Mouse (Mus musculus): ENCODE measurements around the gene Olfr555. TPM values are rescaled to one million over a fixed set of nuclear protein-coding genes. Genes with fewer than 3 reads are reported as not detected.

Olfr555 gene
- polyA plus RNA-seq, 1 experiment from 2014 or later, result not detected

DNA sequence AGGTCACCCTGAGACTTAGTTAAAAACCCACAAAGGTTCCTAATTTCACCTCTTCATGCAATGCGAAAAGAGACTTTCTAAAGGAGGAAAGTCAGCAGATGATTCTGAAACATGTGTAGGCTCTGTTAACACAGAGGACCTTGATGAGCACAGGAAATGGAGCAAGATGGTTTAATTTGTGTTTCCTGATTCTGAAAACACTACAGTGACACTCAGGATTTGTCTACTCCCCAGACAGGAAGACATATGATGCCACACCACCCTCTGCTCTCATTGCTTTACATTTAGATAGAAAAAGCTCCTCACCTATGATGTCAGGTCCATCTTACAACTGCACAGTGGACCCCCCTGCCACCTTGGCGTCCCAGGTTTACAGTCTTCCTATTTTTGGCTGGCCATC lies 17.6 kb downstream of the Olfr555 start:
- H3K36me3 ChIP-seq (ENCODE audit: control insufficient read depth, insufficient read depth, low read length), result no peaks in the 10 kb centered on the region
- no peak overlapping the region for H3K27ac ChIP-seq (ENCODE audit: low read depth, low read length)
- ATAC-seq (ENCODE audit: low FRiP score, low TSS enrichment), result no peak
- no peaks in the 10 kb centered on the region for H3K4me1 ChIP-seq (ENCODE audit: control insufficient read depth, insufficient read depth, low read length)
- no peak overlapping the region for H3K4me3 ChIP-seq (ENCODE audit: low read length)
- H3K9ac ChIP-seq (ENCODE audit: low read depth, low read length), result no peak overlapping the region
- no peak overlapping the region for H3K4me2 ChIP-seq (replicated peaks; ENCODE audit: low read depth, low read length)
- no peaks in the 10 kb centered on the region for H3K9me3 ChIP-seq (ENCODE audit: control insufficient read depth, low read length)
- 88% methylated on average over 2 of the region's 2 CpGs for WGBS
- no peaks in the 10 kb centered on the region for H3K27me3 ChIP-seq (ENCODE audit: control insufficient read depth, insufficient read depth, low read length)

DNA sequence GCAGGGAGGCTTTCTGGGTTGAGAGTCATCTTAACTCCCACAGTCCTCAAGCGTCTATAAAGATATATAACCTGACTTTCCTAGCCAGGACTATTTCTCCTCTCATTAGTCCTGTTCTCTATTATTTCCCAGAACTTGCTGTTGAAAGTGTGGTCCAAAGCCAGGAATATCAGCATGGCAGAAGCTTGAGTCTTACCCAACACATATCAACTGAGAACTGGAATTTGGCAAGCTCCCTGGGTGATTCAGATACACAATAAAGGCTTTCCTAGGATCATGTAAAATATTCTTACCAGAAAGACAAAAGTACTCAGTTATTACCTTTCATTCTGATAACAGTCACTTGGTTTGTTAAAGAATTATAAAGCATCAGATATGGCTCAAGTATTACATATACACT lies 23.3 kb downstream of the Olfr555 start:
- H3K4me2 ChIP-seq (replicated peaks; ENCODE audit: low read depth, low read length), result no peak overlapping the region
- H3K27ac ChIP-seq (ENCODE audit: low read depth, low read length), result no peak overlapping the region
- no peaks in the 10 kb centered on the region; the same call in 1 of the 2 replicates for H3K36me3 ChIP-seq (ENCODE audit: control insufficient read depth, insufficient read depth, low read length)
- no peak for ATAC-seq (ENCODE audit: low FRiP score, low TSS enrichment)
- H3K27me3 ChIP-seq (ENCODE audit: control insufficient read depth, insufficient read depth, low read length), result no peaks in the 10 kb centered on the region
- H3K9me3 ChIP-seq (ENCODE audit: control insufficient read depth, low read length), result no peaks in the 10 kb centered on the region
- H3K9ac ChIP-seq (ENCODE audit: low read depth, low read length), result no peak overlapping the region
- H3K4me3 ChIP-seq (ENCODE audit: low read length), result no peak overlapping the region
- no peaks in the 10 kb centered on the region for H3K4me1 ChIP-seq (ENCODE audit: control insufficient read depth, insufficient read depth, low read length)
- 83% methylated on average over 1 of the region's 1 CpGs for WGBS

DNA sequence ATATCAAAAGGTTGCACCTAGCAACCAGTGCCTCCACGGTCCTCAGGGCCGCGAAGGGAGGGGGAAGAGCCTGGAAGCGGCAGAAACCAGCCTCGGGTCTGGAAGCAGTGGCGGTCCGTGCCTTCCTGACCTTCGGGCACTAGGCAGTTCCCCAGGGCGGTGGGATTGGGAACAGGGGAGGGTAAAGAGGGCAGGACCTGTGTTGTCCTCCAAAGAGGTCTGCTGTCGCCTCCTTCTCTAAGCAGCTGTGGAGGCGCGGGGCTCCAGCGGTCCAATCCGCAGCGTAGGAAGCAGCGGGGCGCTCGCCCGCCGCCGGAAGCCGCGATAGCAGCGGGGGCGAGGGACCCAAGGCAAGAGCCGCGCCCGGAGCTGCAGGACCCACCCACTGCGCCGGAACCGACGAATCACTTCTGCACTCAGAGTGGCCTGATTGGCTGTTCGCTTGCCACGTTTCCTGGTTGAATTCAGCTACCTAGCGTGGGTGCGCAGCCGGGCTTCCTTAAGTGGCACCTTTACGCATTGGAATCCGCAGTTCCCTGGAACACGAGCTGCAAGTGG lies 28.4 kb downstream of the Olfr555 start, which contains the start of gene Trim68:
Gene Trim68 (minus strand): TSS at position 384 of the 558 bp plus-strand sequence.
- Histone ChIP-seq H3K27ac (ENCODE audit: low read depth, low read length) (no peak within 1 kb of the TSS), H3K4me3 (ENCODE audit: low read length) (peak within 1 kb of the TSS; percentile 64), H3K9ac (ENCODE audit: low read depth, low read length) (peak within 1 kb of the TSS; percentile 76), H3K27me3 (ENCODE audit: control insufficient read depth, insufficient read depth, low read length) (no peaks in the 10 kb centered on the region), H3K4me2 (replicated peaks; ENCODE audit: low read depth, low read length) (peak within 1 kb of the TSS; percentile 56), H3K4me1 (ENCODE audit: control insufficient read depth, insufficient read depth, low read length) (no peaks in the 10 kb centered on the region), H3K9me3 (ENCODE audit: control insufficient read depth, low read length) (no peaks in the 10 kb centered on the region), H3K36me3 (ENCODE audit: control insufficient read depth, insufficient read depth, low read length) (no peaks in the 10 kb centered on the region; the same call in 1 of the 2 replicates)
- under 1% methylated on average over 40 of the region's 40 CpGs for WGBS
- peak; percentile 100 for ATAC-seq (ENCODE audit: low FRiP score, low TSS enrichment)

DNA sequence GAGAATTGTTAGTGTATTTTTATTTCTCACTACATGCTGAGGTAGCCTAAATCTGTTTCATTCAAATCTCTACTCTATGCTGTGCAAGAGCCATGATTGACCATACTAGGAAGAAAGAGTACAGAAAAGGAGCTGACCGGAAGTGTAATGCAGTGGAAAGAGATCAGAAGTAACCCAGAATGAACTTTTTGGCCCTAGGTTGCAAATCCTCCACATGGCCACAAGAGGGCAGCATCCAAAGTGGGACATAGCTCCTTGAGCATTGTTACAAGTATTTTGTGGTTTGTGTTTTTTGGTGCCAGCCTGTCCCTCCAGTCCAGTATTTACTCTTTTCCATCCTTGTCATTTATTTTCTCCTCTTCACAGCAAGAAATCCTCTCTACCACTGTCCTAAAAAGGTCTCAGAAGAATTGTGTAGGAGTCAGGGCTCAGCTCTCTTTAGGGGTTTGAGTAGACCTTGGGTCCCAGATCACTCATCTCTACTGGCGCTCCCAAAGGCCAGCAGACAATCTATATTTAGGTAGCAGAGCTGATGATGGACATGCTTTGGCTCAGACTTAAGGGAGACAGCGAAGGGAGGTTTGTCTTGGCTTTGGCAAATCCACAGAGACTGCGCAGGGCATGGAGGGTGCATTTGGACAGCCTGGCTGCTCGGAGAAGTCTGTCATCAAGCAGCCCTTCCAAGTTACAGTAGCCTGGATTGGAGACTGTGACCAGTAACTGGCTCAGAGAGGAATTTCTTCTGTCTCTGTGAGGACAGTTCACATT lies 36.9 kb downstream of the Olfr555 start, which contains the start of gene Olfr557:
Gene Olfr557 (plus strand): TSS at position 553 of the 768 bp plus-strand sequence.
- Histone ChIP-seq H3K4me2 (replicated peaks; ENCODE audit: low read depth, low read length) (no peak within 1 kb of the TSS), H3K4me3 (ENCODE audit: low read length) (no peak within 1 kb of the TSS), H3K9me3 (ENCODE audit: control insufficient read depth, low read length) (no peaks in the 10 kb centered on the region; the same call in 1 of the 2 replicates), H3K9ac (ENCODE audit: low read depth, low read length) (no peak within 1 kb of the TSS), H3K4me1 (ENCODE audit: control insufficient read depth, insufficient read depth, low read length) (no peaks in the 10 kb centered on the region), H3K27ac (ENCODE audit: low read depth, low read length) (no peak within 1 kb of the TSS), H3K36me3 (ENCODE audit: control insufficient read depth, insufficient read depth, low read length) (no peaks in the 10 kb centered on the region), H3K27me3 (ENCODE audit: control insufficient read depth, insufficient read depth, low read length) (no peaks in the 10 kb centered on the region)
- no peak for ATAC-seq (ENCODE audit: low FRiP score, low TSS enrichment)
- 77% methylated on average over 5 of the region's 5 CpGs for WGBS

DNA sequence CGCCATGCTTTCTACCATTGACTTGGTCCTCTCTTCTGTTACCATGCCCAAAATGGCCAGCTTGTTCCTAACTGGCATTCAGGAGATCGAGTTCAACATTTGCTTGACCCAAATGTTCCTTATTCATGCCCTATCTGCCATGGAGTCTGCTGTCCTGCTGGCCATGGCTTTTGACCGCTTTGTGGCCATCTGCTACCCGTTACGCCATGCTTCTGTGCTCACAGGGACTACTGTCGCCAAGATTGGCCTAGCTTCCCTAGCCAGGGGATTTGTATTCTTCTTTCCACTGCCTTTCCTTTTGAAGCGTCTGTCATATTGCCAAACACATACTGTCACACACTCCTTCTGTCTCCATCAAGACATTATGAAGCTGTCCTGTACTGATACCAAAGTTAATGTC lies 39.8 kb downstream of the Olfr555 start:
- WGBS, result 88% methylated on average over 7 of the region's 7 CpGs
- Histone ChIP-seq H3K9me3 (ENCODE audit: control insufficient read depth, low read length) (no peaks in the 10 kb centered on the region), H3K27me3 (ENCODE audit: control insufficient read depth, insufficient read depth, low read length) (no peaks in the 10 kb centered on the region), H3K36me3 (ENCODE audit: control insufficient read depth, insufficient read depth, low read length) (no peaks in the 10 kb centered on the region), H3K4me3 (ENCODE audit: low read length) (no peak overlapping the region), H3K27ac (ENCODE audit: low read depth, low read length) (no peak overlapping the region), H3K4me2 (replicated peaks; ENCODE audit: low read depth, low read length) (no peak overlapping the region), H3K9ac (ENCODE audit: low read depth, low read length) (no peak overlapping the region), H3K4me1 (ENCODE audit: control insufficient read depth, insufficient read depth, low read length) (no peaks in the 10 kb centered on the region)
- no peak for ATAC-seq (ENCODE audit: low FRiP score, low TSS enrichment)

DNA sequence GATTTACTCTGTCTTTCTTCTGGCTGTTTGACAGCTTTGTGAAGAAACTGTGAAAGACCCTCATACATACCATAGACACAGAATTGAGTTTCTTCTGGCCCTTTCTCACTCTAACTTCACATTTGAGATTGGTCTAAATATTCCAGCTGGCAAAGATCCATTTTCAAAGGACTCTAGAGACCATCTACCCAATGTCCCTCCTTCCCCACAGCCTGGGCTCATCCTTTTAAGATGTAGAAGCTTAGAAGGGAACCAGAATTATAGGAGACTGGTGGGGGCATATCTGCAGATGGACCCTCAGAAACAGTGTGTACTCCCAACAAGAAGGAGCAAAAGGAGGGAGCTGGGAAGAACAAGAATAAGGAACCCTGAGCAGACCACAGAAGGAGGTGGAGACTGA lies 43.3 kb downstream of the Olfr555 start, which contains the start of gene Olfr558:
Gene Olfr558 (plus strand): TSS at position 301 of the 400 bp plus-strand sequence.
- Histone ChIP-seq H3K36me3 (ENCODE audit: control insufficient read depth, insufficient read depth, low read length) (no peaks in the 10 kb centered on the region), H3K27me3 (ENCODE audit: control insufficient read depth, insufficient read depth, low read length) (no peaks in the 10 kb centered on the region), H3K4me1 (ENCODE audit: control insufficient read depth, insufficient read depth, low read length) (no peaks in the 10 kb centered on the region), H3K27ac (ENCODE audit: low read depth, low read length) (no peak within 1 kb of the TSS), H3K9me3 (ENCODE audit: control insufficient read depth, low read length) (no peaks in the 10 kb centered on the region), H3K4me2 (replicated peaks; ENCODE audit: low read depth, low read length) (no peak within 1 kb of the TSS), H3K9ac (ENCODE audit: low read depth, low read length) (no peak within 1 kb of the TSS), H3K4me3 (ENCODE audit: low read length) (no peak within 1 kb of the TSS)
- ATAC-seq (ENCODE audit: low FRiP score, low TSS enrichment), result no peak

Other genes with a start within 250 kb of the Olfr555 start
- 159 and 198 TPM in 2 replicates for gene Rrm1, start 217.1 kb upstream of the Olfr555 start, polyA plus RNA-seq (2014; fragmentation: Nextera tagmentation; extraction: Ambion mirVana)
- 0.63 and 0.80 TPM in 2 replicates for gene Olfr543, start 177.1 kb upstream of the Olfr555 start, polyA plus RNA-seq (2014; fragmentation: Nextera tagmentation; extraction: Ambion mirVana)
- gene Olfr544, start 170.5 kb upstream of the Olfr555 start, polyA plus RNA-seq (2014; fragmentation: Nextera tagmentation; extraction: Ambion mirVana), result 0.10 TPM in 1 of 2 replicates, not detected in the other
- gene Olfr545, start 159.2 kb upstream of the Olfr555 start, polyA plus RNA-seq (2014; fragmentation: Nextera tagmentation; extraction: Ambion mirVana), result not detected in 2 replicates
- gene Olfr547, start 124.1 kb upstream of the Olfr555 start, polyA plus RNA-seq (2014; fragmentation: Nextera tagmentation; extraction: Ambion mirVana), result not detected in 2 replicates
- gene Olfr548-ps1, start 117.9 kb upstream of the Olfr555 start, polyA plus RNA-seq (2014; fragmentation: Nextera tagmentation; extraction: Ambion mirVana), result not detected in 2 replicates
- gene Olfr549, start 109.0 kb upstream of the Olfr555 start, polyA plus RNA-seq (2014; fragmentation: Nextera tagmentation; extraction: Ambion mirVana), result not detected in 2 replicates
- 0.68 and 1.5 TPM in 2 replicates for gene Trim21, start 93.3 kb upstream of the Olfr555 start, polyA plus RNA-seq (2014; fragmentation: Nextera tagmentation; extraction: Ambion mirVana)
- not detected in 2 replicates for gene Olfr550, start 87.4 kb upstream of the Olfr555 start, polyA plus RNA-seq (2014; fragmentation: Nextera tagmentation; extraction: Ambion mirVana)
- gene Olfr551, start 66.9 kb upstream of the Olfr555 start, polyA plus RNA-seq (2014; fragmentation: Nextera tagmentation; extraction: Ambion mirVana), result not detected in 2 replicates
- not detected in 2 replicates for gene Olfr552, start 61.1 kb upstream of the Olfr555 start, polyA plus RNA-seq (2014; fragmentation: Nextera tagmentation; extraction: Ambion mirVana)
- gene Olfr553, start 40.6 kb upstream of the Olfr555 start, polyA plus RNA-seq (2014; fragmentation: Nextera tagmentation; extraction: Ambion mirVana), result not detected in 2 replicates
- not detected in 2 replicates for gene Olfr554, start 20.4 kb upstream of the Olfr555 start, polyA plus RNA-seq (2014; fragmentation: Nextera tagmentation; extraction: Ambion mirVana)
- gene Olfr556, start 6.1 kb downstream of the Olfr555 start, polyA plus RNA-seq (2014; fragmentation: Nextera tagmentation; extraction: Ambion mirVana), result not detected in 2 replicates
- 10.4 and 15.4 TPM in 2 replicates for gene Trim68, start 28.5 kb downstream of the Olfr555 start, polyA plus RNA-seq (2014; fragmentation: Nextera tagmentation; extraction: Ambion mirVana)
- gene Olfr557, start 37.1 kb downstream of the Olfr555 start, polyA plus RNA-seq (2014; fragmentation: Nextera tagmentation; extraction: Ambion mirVana), result not detected in 2 replicates
- 0.20 and 0.36 TPM in 2 replicates for gene Olfr558, start 43.4 kb downstream of the Olfr555 start, polyA plus RNA-seq (2014; fragmentation: Nextera tagmentation; extraction: Ambion mirVana)
- not detected in 2 replicates for gene Olfr33, start 60.2 kb downstream of the Olfr555 start, polyA plus RNA-seq (2014; fragmentation: Nextera tagmentation; extraction: Ambion mirVana)
- not detected in 2 replicates for gene Olfr559, start 68.7 kb downstream of the Olfr555 start, polyA plus RNA-seq (2014; fragmentation: Nextera tagmentation; extraction: Ambion mirVana)
- not detected in 2 replicates for gene Olfr560, start 100.5 kb downstream of the Olfr555 start, polyA plus RNA-seq (2014; fragmentation: Nextera tagmentation; extraction: Ambion mirVana)
- 0.22 and 0.27 TPM in 2 replicates for gene Olfr78, start 100.6 kb downstream of the Olfr555 start, polyA plus RNA-seq (2014; fragmentation: Nextera tagmentation; extraction: Ambion mirVana)
- gene Olfr561, start 112.4 kb downstream of the Olfr555 start, polyA plus RNA-seq (2014; fragmentation: Nextera tagmentation; extraction: Ambion mirVana), result not detected in 2 replicates
- not detected in 2 replicates for gene Olfr564, start 144.7 kb downstream of the Olfr555 start, polyA plus RNA-seq (2014; fragmentation: Nextera tagmentation; extraction: Ambion mirVana)
- not detected in 2 replicates for gene Olfr566, start 199.9 kb downstream of the Olfr555 start, polyA plus RNA-seq (2014; fragmentation: Nextera tagmentation; extraction: Ambion mirVana)
- gene Olfr568, start 218.3 kb downstream of the Olfr555 start, polyA plus RNA-seq (2014; fragmentation: Nextera tagmentation; extraction: Ambion mirVana), result not detected in 2 replicates
- not detected in 2 replicates for gene Olfr569, start 232.1 kb downstream of the Olfr555 start, polyA plus RNA-seq (2014; fragmentation: Nextera tagmentation; extraction: Ambion mirVana)
- gene Olfr570, start 235.8 kb downstream of the Olfr555 start, polyA plus RNA-seq (2014; fragmentation: Nextera tagmentation; extraction: Ambion mirVana), result not detected in 2 replicates

Measured in kidney, embryonic 14.5 days (tissue).